Mouse (Mus musculus): Measurements from ENCODE around the gene Hadh. TPM values are rescaled to one million over a fixed set of nuclear protein-coding genes. Genes with fewer than 3 reads are reported as not detected.

Hadh gene
- total and polyA plus RNA-seq, 3 experiments: 43.6 to 79.8 (median 66.7) TPM

- no peaks in the 10 kb centered on the region for H3K27me3 ChIP-seq (ENCODE audit: insufficient read depth, low read length)
- DNase-seq (ENCODE audit: low spot score): no peak
- H3K9me3 ChIP-seq (replicated peaks): peaks cover 38% of the 10 kb centered on the region
- no peaks in the 10 kb centered on the region for H3K4me1 ChIP-seq (ENCODE audit: insufficient read depth, low read depth, low read length)
- no peak overlapping the region for H3K4me3 ChIP-seq (ENCODE audit: low read depth, low read length)
- ATAC-seq (ENCODE audit: extremely low read depth, insufficient number of reproducible peaks, low FRiP score, poor library complexity, severe bottlenecking): no peak
- H3K36me3 ChIP-seq (replicated peaks): no peaks in the 10 kb centered on the region
- no peak for TF ChIP-seq TAL1 (conservative IDR thresholded peaks at IDR 0.05; ENCODE audit: low read depth, low read length)
Observed at GRCm38 (mm10) chr3:131202311-131202710, 69.6 kb downstream of the Hadh start.

GRCm38 (mm10) chr3:131199590-131200288, 72.2 kb downstream of the Hadh start:
- Histone ChIP-seq H3K9me3 (replicated peaks) (peaks cover 29% of the 10 kb centered on the region), H3K4me1 (ENCODE audit: insufficient read depth, low read depth, low read length) (no peaks in the 10 kb centered on the region), H3K27me3 (ENCODE audit: insufficient read depth, low read length) (no peaks in the 10 kb centered on the region), H3K4me3 (ENCODE audit: low read depth, low read length) (no peak overlapping the region), H3K36me3 (replicated peaks) (no peaks in the 10 kb centered on the region)
- ATAC-seq (ENCODE audit: extremely low read depth, insufficient number of reproducible peaks, low FRiP score, poor library complexity, severe bottlenecking) (no peak), DNase-seq (ENCODE audit: low spot score) (no peak)
- TF ChIP-seq GATA1 (IDR thresholded peaks at IDR 0.05; ENCODE audit: borderline replicate concordance, low read length) (no peak), TAL1 (conservative IDR thresholded peaks at IDR 0.05; ENCODE audit: low read depth, low read length) (no peak), CTCF (IDR thresholded peaks at IDR 0.05; ENCODE audit: low read depth, low read length) (no peak), GATA2 (IDR thresholded peaks at IDR 0.05; ENCODE audit: borderline replicate concordance, low read depth, low read length) (no peak), POLR2AphosphoS5 (IDR thresholded peaks at IDR 0.05; ENCODE audit: insufficient replicate concordance, low read depth, low read length) (no peak)

- no peak overlapping the region for H3K4me3 ChIP-seq (ENCODE audit: low read depth, low read length)
- no peaks in the 10 kb centered on the region for H3K4me1 ChIP-seq (ENCODE audit: insufficient read depth, low read depth, low read length)
- ATAC-seq (ENCODE audit: extremely low read depth, insufficient number of reproducible peaks, low FRiP score, poor library complexity, severe bottlenecking): no peak
- no peak for DNase-seq (ENCODE audit: low spot score)
- no peaks in the 10 kb centered on the region for H3K36me3 ChIP-seq (replicated peaks)
- TF ChIP-seq TAL1 (conservative IDR thresholded peaks at IDR 0.05; ENCODE audit: low read depth, low read length): no peak
- TF ChIP-seq GATA2 (IDR thresholded peaks at IDR 0.05; ENCODE audit: borderline replicate concordance, low read depth, low read length): no peak
- TF ChIP-seq GATA1 (IDR thresholded peaks at IDR 0.05; ENCODE audit: borderline replicate concordance, low read length): no peak
- TF ChIP-seq CTCF (IDR thresholded peaks at IDR 0.05; ENCODE audit: low read depth, low read length): no peak
- H3K27me3 ChIP-seq (ENCODE audit: insufficient read depth, low read length): no peaks in the 10 kb centered on the region
- peaks cover 33% of the 10 kb centered on the region for H3K9me3 ChIP-seq (replicated peaks)
Observed at GRCm38 (mm10) chr3:131198991-131199390, 72.9 kb downstream of the Hadh start.

- DNase-seq (ENCODE audit: low spot score): no peak
- H3K9me3 ChIP-seq (replicated peaks): peaks cover 33% of the 10 kb centered on the region
- no peak for ATAC-seq (ENCODE audit: extremely low read depth, insufficient number of reproducible peaks, low FRiP score, poor library complexity, severe bottlenecking)
- TF ChIP-seq TAL1 (conservative IDR thresholded peaks at IDR 0.05; ENCODE audit: low read depth, low read length) (no peak), GATA2 (IDR thresholded peaks at IDR 0.05; ENCODE audit: borderline replicate concordance, low read depth, low read length) (no peak), CTCF (IDR thresholded peaks at IDR 0.05; ENCODE audit: low read depth, low read length) (no peak), POLR2AphosphoS5 (IDR thresholded peaks at IDR 0.05; ENCODE audit: insufficient replicate concordance, low read depth, low read length) (no peak), GATA1 (IDR thresholded peaks at IDR 0.05; ENCODE audit: borderline replicate concordance, low read length) (no peak)
- no peaks in the 10 kb centered on the region for H3K4me1 ChIP-seq (ENCODE audit: insufficient read depth, low read depth, low read length)
- H3K4me3 ChIP-seq (ENCODE audit: low read depth, low read length): no peak overlapping the region
- H3K27me3 ChIP-seq (ENCODE audit: insufficient read depth, low read length): no peaks in the 10 kb centered on the region
- H3K36me3 ChIP-seq (replicated peaks): no peaks in the 10 kb centered on the region
Observed at GRCm38 (mm10) chr3:131196507-131197019, 75.3 kb downstream of the Hadh start.

- Histone ChIP-seq H3K4me3 (ENCODE audit: low read depth, low read length) (no peak overlapping the region), H3K9me3 (replicated peaks) (peaks cover 38% of the 10 kb centered on the region), H3K27me3 (ENCODE audit: insufficient read depth, low read length) (no peaks in the 10 kb centered on the region), H3K4me1 (ENCODE audit: insufficient read depth, low read depth, low read length) (no peaks in the 10 kb centered on the region), H3K36me3 (replicated peaks) (no peaks in the 10 kb centered on the region)
- DNase-seq (ENCODE audit: low spot score) (no peak), ATAC-seq (ENCODE audit: extremely low read depth, insufficient number of reproducible peaks, low FRiP score, poor library complexity, severe bottlenecking) (no peak)
- TF ChIP-seq CTCF (IDR thresholded peaks at IDR 0.05; ENCODE audit: low read depth, low read length) (no peak), GATA1 (IDR thresholded peaks at IDR 0.05; ENCODE audit: borderline replicate concordance, low read length) (no peak), POLR2AphosphoS5 (IDR thresholded peaks at IDR 0.05; ENCODE audit: insufficient replicate concordance, low read depth, low read length) (no peak), GATA2 (IDR thresholded peaks at IDR 0.05; ENCODE audit: borderline replicate concordance, low read depth, low read length) (no peak), TAL1 (conservative IDR thresholded peaks at IDR 0.05; ENCODE audit: low read depth, low read length) (no peak)
Observed at GRCm38 (mm10) chr3:131196050-131196449, 75.9 kb downstream of the Hadh start.

GRCm38 (mm10) chr3:131191454-131191853, 80.4 kb downstream of the Hadh start:
- no peak overlapping the region for H3K4me3 ChIP-seq (ENCODE audit: low read depth, low read length)
- H3K27me3 ChIP-seq (ENCODE audit: insufficient read depth, low read length): no peaks in the 10 kb centered on the region
- no peaks in the 10 kb centered on the region for H3K36me3 ChIP-seq (replicated peaks)
- no peaks in the 10 kb centered on the region for H3K4me1 ChIP-seq (ENCODE audit: insufficient read depth, low read depth, low read length)
- TF ChIP-seq CTCF (IDR thresholded peaks at IDR 0.05; ENCODE audit: low read depth, low read length) (no peak), GATA2 (IDR thresholded peaks at IDR 0.05; ENCODE audit: borderline replicate concordance, low read depth, low read length) (no peak), TAL1 (conservative IDR thresholded peaks at IDR 0.05; ENCODE audit: low read depth, low read length) (no peak), GATA1 (IDR thresholded peaks at IDR 0.05; ENCODE audit: borderline replicate concordance, low read length) (no peak), POLR2AphosphoS5 (IDR thresholded peaks at IDR 0.05; ENCODE audit: insufficient replicate concordance, low read depth, low read length) (no peak)
- no peak for ATAC-seq (ENCODE audit: extremely low read depth, insufficient number of reproducible peaks, low FRiP score, poor library complexity, severe bottlenecking)
- H3K9me3 ChIP-seq (replicated peaks): peaks cover 49% of the 10 kb centered on the region
- no peak for DNase-seq (ENCODE audit: low spot score)
